ENCODE assay signal across 18 mouse cellular contexts in genomic region chr19:3925859-3926258, GRCm38 (mm10). TPM values are rescaled to one million over a fixed set of nuclear protein-coding genes. Genes with fewer than 3 reads are reported as not detected.
"Had no signal": no experiment of that assay in that cellular context is flagged by ENCODE, and none has a peak within 500 bp of the region (broad histone marks: within the 10 kb centered on the region; RNA-seq: fewer than 3 reads in every experiment).

No protein-coding gene starts in this region.

- DNase-seq: kidney, adult 8-10 months; layer of hippocampus, postnatal 36 days; liver, embryonic 13.5 days; midbrain, embryonic 14.5 days; retina, postnatal 1 day; right cerebral cortex, postnatal 25 days; spleen, adult 18-20 months; thymus, postnatal 25 days had no signal

- H3K9me3 ChIP-seq: kidney, embryonic 15.5 days; liver, embryonic 13.5 days; midbrain, embryonic 10.5 days; neural tube, embryonic 13.5 days; stomach, embryonic 15.5 days had no signal

- H3K4me2 ChIP-seq: kidney, embryonic 15.5 days; liver, embryonic 13.5 days; neural tube, embryonic 13.5 days; stomach, embryonic 15.5 days had no signal

- H3K36me3 ChIP-seq: kidney, embryonic 15.5 days; liver, embryonic 13.5 days; midbrain, embryonic 10.5 days; neural tube, embryonic 13.5 days; stomach, embryonic 15.5 days had no signal

- H3K9ac ChIP-seq: kidney, embryonic 15.5 days; liver, embryonic 13.5 days; neural tube, embryonic 13.5 days; stomach, embryonic 15.5 days had no signal

- H3K4me3 ChIP-seq: kidney, embryonic 15.5 days; left cerebral cortex, adult 2 months; liver, embryonic 13.5 days; midbrain, embryonic 10.5 days; neural tube, embryonic 13.5 days; stomach, embryonic 15.5 days had no signal

- H3K27ac ChIP-seq: kidney, embryonic 15.5 days; left cerebral cortex, adult 2 months; midbrain, embryonic 10.5 days; neural tube, embryonic 13.5 days; stomach, embryonic 15.5 days had no signal

- H3K27me3 ChIP-seq: kidney, embryonic 15.5 days; liver, embryonic 13.5 days; neural tube, embryonic 13.5 days; stomach, embryonic 15.5 days had no signal

RNA-seq across cellular contexts. Expression of gene Aldh3b3, which starts 32.6 kb away (rescaled TPM):
- total RNA-seq: layer of hippocampus, adult 8-10 months; layer of hippocampus, postnatal 10 days; layer of hippocampus, postnatal 36 days; left cerebral cortex, postnatal 10 days; neutrophil, adult 5-6 weeks had no signal
- polyA plus RNA-seq: kidney, embryonic 15.5 days; limb, embryonic 11.5 days; liver, embryonic 13.5 days; midbrain, embryonic 10.5 days; midbrain, embryonic 14.5 days; neural tube, embryonic 13.5 days had no signal
